Mouse (Mus musculus): ENCODE results near the gene Arhgap44. TPM values are rescaled to one million over a fixed set of nuclear protein-coding genes. Genes with fewer than 3 reads are reported as not detected.

Gene Arhgap44
- polyA plus RNA-seq, 1 experiment from 2014 or later: 16.9 TPM

DNA sequence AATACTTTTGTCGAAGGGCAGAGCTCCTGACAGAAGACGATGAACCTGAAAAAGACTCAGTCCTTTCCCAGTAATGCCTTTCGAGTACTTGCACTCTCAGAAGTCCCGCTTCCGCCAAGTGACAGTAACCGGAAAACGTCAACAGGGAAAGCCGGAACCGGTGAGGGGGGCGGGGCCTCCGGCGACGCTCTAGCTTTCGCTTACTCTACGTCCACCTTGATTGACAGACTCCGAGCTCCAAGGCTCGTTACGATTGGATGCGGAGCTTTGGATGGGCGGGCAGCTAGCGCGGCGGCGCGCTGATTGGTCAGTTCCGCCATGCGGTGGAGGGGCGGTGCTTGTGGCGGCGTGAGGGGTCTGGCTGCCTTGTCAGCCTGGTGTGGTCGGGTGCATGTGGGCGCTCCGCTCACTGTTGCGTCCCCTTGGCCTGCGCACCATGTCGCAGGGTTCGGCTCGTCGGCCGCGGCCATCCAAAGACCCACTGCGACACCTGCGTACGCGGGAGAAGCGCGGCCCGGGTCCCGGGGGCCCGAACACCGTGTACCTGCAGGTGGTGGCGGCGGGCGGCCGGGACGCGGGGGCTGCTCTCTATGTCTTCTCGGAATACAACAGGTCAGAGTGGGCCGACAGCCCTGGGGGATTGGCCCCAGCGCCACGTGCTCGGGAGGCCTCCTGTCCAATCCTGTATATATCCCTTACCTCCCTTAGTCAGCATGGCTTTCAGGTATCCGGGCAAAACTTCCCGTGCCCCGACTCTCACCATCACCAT, 183.9 kb downstream of the Arhgap44 start, which contains the start of gene Elac2:
Gene Elac2, plus strand, starts transcription at position 319 of the 769 bp plus-strand sequence.
- peaks cover 18% of the 10 kb centered on the region; the same call in 1 of the 2 replicates for H3K36me3 ChIP-seq (replicated peaks)
- ATAC-seq (replicated peaks): peak; percentile 100
- under 1% methylated on average over 65 of the region's 65 CpGs for WGBS
- peaks cover 16% of the 10 kb centered on the region for H3K4me1 ChIP-seq
- H3K9ac ChIP-seq: peak within 1 kb of the TSS; percentile 73
- peak within 1 kb of the TSS; percentile 72 for H3K4me2 ChIP-seq
- H3K9me3 ChIP-seq: no peaks in the 10 kb centered on the region
- H3K4me3 ChIP-seq: peak within 1 kb of the TSS; percentile 68
- peaks cover 4% of the 10 kb centered on the region; the same call in 1 of the 2 replicates for H3K27me3 ChIP-seq (replicated peaks)
- peak within 1 kb of the TSS; percentile 67 for H3K27ac ChIP-seq

GRCm38 (mm10) chr11:64972418-64972817, 190.3 kb downstream of the Arhgap44 start:
- Histone ChIP-seq H3K9ac (no peak overlapping the region), H3K36me3 (replicated peaks) (no peaks in the 10 kb centered on the region), H3K27me3 (replicated peaks) (peaks cover 21% of the 10 kb centered on the region; the same call in 1 of the 2 replicates), H3K4me1 (peaks cover 4% of the 10 kb centered on the region), H3K27ac (no peak overlapping the region), H3K4me3 (no peak overlapping the region), H3K4me2 (no peak overlapping the region), H3K9me3 (no peaks in the 10 kb centered on the region)
- no peak for ATAC-seq (replicated peaks)
- 74% methylated on average over 2 of the region's 2 CpGs for WGBS

DNA sequence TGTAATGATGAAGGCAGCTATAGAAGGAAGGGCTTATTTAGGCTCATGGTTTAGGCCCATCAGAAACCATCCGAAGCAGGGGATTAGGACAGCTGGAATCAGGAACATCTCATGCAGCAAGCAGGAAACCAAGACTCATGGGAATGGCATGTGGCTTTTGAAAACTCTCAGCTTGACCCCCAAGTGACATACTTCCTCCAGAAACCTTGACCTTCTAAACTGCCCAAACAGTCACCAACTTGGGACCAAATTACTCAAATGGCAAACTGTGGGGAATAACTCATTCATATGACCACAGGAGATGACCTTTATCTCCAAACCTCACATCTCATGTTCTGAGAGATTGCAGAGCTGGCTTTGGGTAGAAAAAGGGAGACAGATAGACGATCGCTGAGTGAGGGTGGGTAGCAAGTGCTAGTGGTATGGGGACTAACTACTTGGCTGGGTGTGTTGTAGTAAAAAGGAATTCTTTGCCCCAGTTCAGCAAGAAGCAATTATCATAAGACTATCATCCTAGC, 191.2 kb downstream of the Arhgap44 start:
- H3K9ac ChIP-seq: no peak overlapping the region
- H3K36me3 ChIP-seq (replicated peaks): no peaks in the 10 kb centered on the region
- no peak for ATAC-seq (replicated peaks)
- no peaks in the 10 kb centered on the region for H3K9me3 ChIP-seq
- H3K27ac ChIP-seq: no peak overlapping the region
- H3K4me3 ChIP-seq: no peak overlapping the region
- no peak overlapping the region for H3K4me2 ChIP-seq
- peaks cover 17% of the 10 kb centered on the region; the same call in 1 of the 2 replicates for H3K27me3 ChIP-seq (replicated peaks)
- peaks cover 4% of the 10 kb centered on the region for H3K4me1 ChIP-seq
- 79% methylated on average over 3 of the region's 3 CpGs for WGBS

DNA sequence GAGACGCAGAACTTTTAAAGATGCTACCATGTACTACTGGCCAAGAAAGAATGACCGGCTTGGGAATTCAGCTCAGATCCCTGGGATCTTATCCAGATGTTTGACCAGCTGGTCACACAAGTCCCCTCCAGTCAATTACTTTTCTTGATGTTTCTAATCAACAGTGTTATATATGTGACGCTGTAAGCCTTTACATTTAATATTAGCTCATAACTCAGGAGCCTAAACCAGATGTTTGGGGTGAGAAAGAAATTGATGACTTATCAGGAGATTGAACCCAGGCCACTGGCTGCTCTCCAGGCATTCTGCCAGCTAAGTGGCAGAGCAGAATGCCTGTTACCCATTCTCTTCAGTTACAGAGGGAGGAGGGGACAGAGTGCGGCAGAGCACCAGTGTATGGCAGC, 193.8 kb downstream of the Arhgap44 start:
- Histone ChIP-seq H3K4me1 (peaks cover 4% of the 10 kb centered on the region), H3K4me3 (no peak overlapping the region), H3K9ac (no peak overlapping the region), H3K9me3 (no peaks in the 10 kb centered on the region), H3K36me3 (replicated peaks) (no peaks in the 10 kb centered on the region), H3K27me3 (replicated peaks) (peaks cover 17% of the 10 kb centered on the region; the same call in 1 of the 2 replicates), H3K4me2 (no peak overlapping the region), H3K27ac (no peak overlapping the region)
- 57% methylated on average over 4 of the region's 4 CpGs for WGBS
- 0 out of 2 replicates have a peak, but pooled peaks have one; percentile 3 for ATAC-seq (replicated peaks)

GRCm38 (mm10) chr11:64968507-64968906, 194.3 kb downstream of the Arhgap44 start:
- no peak overlapping the region for H3K9ac ChIP-seq
- H3K36me3 ChIP-seq (replicated peaks): no peaks in the 10 kb centered on the region
- H3K4me1 ChIP-seq: peaks cover 4% of the 10 kb centered on the region
- H3K27ac ChIP-seq: no peak overlapping the region
- no peak overlapping the region for H3K4me2 ChIP-seq
- peaks cover 17% of the 10 kb centered on the region; the same call in 1 of the 2 replicates for H3K27me3 ChIP-seq (replicated peaks)
- H3K9me3 ChIP-seq: no peaks in the 10 kb centered on the region
- 9% methylated on average over 3 of the region's 3 CpGs for WGBS
- H3K4me3 ChIP-seq: no peak overlapping the region
- ATAC-seq (replicated peaks): peak; percentile 92

- WGBS: 93% methylated on average over 2 of the region's 2 CpGs
- Histone ChIP-seq H3K36me3 (replicated peaks) (no peaks in the 10 kb centered on the region), H3K4me3 (no peak overlapping the region), H3K9me3 (no peaks in the 10 kb centered on the region), H3K9ac (no peak overlapping the region), H3K4me2 (no peak overlapping the region), H3K27me3 (replicated peaks) (no peaks in the 10 kb centered on the region), H3K4me1 (no peaks in the 10 kb centered on the region), H3K27ac (no peak overlapping the region)
- ATAC-seq (replicated peaks): no peak
Observed at GRCm38 (mm10) chr11:64962629-64963028, 200.1 kb downstream of the Arhgap44 start.

DNA sequence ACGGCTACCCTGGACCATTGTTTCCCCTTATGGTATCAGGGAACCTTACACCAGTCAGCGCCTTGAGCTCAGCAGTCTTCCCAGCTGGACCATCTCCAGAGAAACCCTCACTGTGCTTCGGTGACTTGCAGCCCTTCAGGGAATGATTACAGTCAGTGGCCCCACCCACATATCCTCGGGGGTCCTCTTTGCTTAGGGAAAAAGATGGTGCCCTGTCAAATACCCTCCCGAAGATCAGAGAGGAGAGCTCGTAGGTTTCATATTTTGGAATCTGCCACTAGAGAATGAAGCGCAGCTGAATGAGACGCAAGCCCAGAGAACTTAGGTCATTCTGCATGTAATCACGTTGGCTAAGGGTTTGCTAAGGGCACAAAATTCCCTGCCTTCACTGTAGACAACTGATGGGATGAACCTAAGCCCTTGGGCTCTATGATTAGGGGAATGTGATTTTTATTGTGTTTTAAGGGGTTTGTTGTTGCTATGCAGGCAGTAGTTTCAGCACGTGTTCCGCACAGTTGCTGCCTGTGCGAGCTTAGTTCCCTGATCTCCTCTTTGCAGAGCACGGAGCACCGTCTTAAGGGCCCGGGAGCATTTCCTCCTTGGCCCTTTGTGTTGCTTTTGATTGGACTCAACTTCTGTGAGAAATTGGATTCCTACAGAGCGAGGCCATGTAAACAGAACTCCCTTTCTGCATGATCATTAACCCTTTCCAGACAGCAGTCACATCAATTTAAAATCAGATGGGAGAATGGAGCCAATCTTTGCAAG, 205.6 kb downstream of the Arhgap44 start:
- Histone ChIP-seq H3K27ac (no peak overlapping the region), H3K9me3 (no peaks in the 10 kb centered on the region), H3K4me2 (peak overlapping the region; percentile 43), H3K4me1 (peaks cover 9% of the 10 kb centered on the region), H3K4me3 (peak overlapping the region; percentile 10; the same call in 1 of the 2 replicates), H3K36me3 (replicated peaks) (no peaks in the 10 kb centered on the region), H3K27me3 (replicated peaks) (no peaks in the 10 kb centered on the region), H3K9ac (0 out of 2 replicates have a peak overlapping the region, but pooled peaks have one; percentile 10)
- WGBS: 8% methylated on average over 16 of the region's 16 CpGs
- ATAC-seq (replicated peaks): 0 out of 2 replicates have a peak, but pooled peaks have one; percentile 52

Small RNA genes within 50 kb of the gene (microRNA-seq; reads per million reads assigned to microRNA genes)
- not detected for gene Gm25991

Other genes starting within 250 kb of the Arhgap44 start
- 31.0 and 31.9 TPM in 2 replicates for gene Elac2, start 183.9 kb downstream of the Arhgap44 start, polyA plus RNA-seq (2015; fragmentation: Nextera tagmentation; extraction: Ambion mirVana)
- 0.21 and 0.27 TPM in 2 replicates for gene 1700086D15Rik, start 3.1 kb downstream of the Arhgap44 start, polyA plus RNA-seq (2015; fragmentation: Nextera tagmentation; extraction: Ambion mirVana)
- gene Myocd, start 107.0 kb upstream of the Arhgap44 start, polyA plus RNA-seq (2015; fragmentation: Nextera tagmentation; extraction: Ambion mirVana): 0.31 and 0.73 TPM in 2 replicates